Mouse (Mus musculus) adrenal gland (tissue): ENCODE measurements around the gene Yars.

Experiments used
- intact Hi-C: fragments of 180-260 bp; cut with DNase I; formaldehyde crosslinking; loops from one replicate; pipeline ENCODE4 v1.15.1; 2025
- long read RNA-seq, 2 experiments: library from polyadenylated mRNA; unstranded; transcript quantifications; one replicate each; pipeline ENCODE4 v2.0.0; 2020; ENCODE audit warnings: borderline replicate concordance in 1 of 2; ENCODE audit not compliant: insufficient replicate concordance in 1 of 2

Yars gene
- long read RNA-seq, experiment 1, transcript Yars-201 (13 exons, 2,909 nt): major isoform, 44 of 58 reads
- long read RNA-seq, experiment 1, partial matches to known transcripts: 7 of 58 reads
- long read RNA-seq, experiment 1, other reads (novel, unspliced or antisense): 3 of 58 reads
- long read RNA-seq, experiment 2, transcript Yars-202 (3 exons, 647 nt): minor isoform, 8 of 71 reads
- long read RNA-seq, experiment 2, transcript Yars-201 (13 exons, 2,909 nt): major isoform, 45 of 71 reads
- long read RNA-seq, experiment 2, partial matches to known transcripts: 12 of 71 reads
- long read RNA-seq, experiment 2, other reads (novel, unspliced or antisense): 6 of 71 reads

DNA sequence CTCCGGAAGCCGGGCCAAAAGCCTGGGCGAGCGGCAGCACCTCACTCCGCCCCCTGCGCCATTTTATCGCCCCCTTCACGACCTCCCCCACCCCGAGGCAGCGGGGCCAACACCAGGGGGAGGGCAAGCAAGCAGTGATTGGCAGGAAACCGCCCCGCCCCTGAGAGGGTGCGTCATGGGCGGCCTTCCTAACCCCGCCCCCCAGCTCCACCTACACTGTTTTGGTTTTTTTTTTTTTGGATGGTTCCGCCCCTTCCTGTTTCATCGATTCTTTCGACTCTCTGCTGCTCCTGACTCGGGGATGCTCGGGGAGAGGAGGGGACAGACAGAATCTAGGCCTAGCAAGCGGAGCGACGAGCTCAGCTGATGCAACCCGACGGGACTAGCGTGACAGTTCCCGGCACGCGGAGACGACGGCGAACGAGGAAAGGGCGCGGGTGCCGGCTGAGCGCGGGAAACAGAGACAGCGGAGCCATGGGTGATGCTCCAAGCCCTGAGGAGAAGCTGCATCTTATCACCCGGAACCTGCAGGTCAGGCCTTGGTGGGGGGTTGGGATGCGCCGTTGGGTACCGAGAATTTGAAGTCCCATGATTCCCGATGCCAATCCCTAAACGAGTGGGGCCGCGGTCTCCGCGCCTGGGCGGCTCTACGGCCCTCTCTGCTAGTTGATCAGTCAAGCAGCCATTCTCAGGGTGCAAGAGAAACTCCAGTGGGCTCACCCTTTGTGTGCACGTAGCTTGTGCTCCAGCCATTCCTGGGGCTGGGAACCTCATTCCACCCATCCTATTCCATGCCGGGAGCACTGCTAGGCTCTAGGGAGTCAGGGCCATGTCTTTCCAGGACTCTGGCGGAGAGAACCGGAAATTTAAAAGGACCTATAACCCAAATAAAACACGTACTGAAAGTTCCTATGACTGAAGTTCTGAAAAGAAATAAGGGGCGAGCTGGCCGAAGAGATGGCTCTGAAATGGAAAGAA, at the start of gene Yars, which contains the start of gene S100pbp:
Gene Yars (plus strand): TSS at position 219 of the 978 bp plus-strand sequence.
Gene S100pbp (minus strand): TSS at position 186 of the 978 bp plus-strand sequence.
- intact Hi-C loops: loop anchor here (10.0 kb wide), 1 partner anchor 215 kb away; no protein-coding TSS in a partner anchor

GRCm38 (mm10) chr4:129140808-129141207, 48.8 kb upstream of the Yars start:
- intact Hi-C loops: no loop called here

DNA sequence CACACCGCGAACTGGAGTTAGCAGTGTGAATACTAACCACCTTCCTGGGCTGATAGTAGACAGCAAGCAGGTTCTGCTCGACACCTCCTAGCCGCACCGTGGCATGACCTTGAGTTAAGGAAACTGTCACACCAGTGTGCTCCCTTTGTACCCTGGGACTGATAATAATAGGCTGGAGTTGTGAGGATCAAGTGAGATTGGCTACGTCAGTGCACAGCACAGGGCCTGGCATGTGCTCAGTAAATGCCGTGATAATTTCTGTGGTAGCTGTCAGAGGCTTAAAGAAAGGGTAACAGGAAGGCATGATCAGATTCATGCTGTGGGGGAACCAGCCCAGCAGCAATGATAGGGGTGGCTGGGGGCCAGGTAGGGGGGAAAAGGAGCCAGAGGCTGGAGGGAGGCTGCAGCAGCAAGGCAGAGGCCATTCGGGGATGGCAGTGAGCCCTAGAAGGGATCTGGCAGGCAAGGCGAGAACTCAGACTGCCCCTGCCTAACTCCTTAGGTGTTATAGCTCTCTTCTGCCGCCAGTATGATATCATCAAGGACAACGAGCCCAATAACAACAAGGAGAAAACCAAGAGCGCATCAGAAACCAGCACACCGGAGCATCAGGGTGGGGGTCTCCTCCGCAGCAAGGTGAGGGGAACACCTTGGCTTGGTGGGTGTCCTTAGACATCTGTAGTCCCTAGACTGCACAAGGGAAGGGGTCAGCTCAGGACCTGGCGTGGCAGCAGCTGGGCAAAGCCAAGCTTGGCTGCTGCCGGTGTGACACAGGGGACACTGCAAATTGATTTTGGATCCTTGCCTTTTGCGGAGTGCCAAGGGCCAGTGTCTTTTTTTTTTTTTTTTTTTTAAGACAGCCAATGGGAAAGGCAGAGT, 47.8 kb upstream of the Yars start:
- intact Hi-C loops: no loop called here

- intact Hi-C loops: no loop called here
These were observed 47.0 kb upstream of the Yars start for GRCm38 (mm10) chr4:129142439-129143045.

DNA sequence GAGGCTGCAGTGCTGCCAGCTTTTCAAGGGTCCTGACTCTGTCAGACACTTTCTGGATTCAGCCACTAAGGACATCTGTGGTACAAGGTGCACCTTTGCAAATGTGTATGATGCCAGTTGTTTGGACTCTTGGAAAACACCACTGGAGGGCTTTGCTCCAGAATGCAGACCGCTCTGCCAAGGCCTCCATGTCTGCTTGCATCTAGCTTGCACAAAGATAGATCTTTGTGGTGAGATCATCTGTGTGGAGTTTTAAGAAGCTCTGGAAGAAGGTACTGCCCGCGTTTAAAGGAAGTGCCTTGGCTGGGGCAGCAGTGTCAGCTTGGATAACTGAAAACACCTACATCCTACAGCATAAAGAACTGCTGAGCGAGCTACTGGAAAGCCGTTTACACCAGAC, 46.1 kb upstream of the Yars start:
- intact Hi-C loops: no loop called here

DNA sequence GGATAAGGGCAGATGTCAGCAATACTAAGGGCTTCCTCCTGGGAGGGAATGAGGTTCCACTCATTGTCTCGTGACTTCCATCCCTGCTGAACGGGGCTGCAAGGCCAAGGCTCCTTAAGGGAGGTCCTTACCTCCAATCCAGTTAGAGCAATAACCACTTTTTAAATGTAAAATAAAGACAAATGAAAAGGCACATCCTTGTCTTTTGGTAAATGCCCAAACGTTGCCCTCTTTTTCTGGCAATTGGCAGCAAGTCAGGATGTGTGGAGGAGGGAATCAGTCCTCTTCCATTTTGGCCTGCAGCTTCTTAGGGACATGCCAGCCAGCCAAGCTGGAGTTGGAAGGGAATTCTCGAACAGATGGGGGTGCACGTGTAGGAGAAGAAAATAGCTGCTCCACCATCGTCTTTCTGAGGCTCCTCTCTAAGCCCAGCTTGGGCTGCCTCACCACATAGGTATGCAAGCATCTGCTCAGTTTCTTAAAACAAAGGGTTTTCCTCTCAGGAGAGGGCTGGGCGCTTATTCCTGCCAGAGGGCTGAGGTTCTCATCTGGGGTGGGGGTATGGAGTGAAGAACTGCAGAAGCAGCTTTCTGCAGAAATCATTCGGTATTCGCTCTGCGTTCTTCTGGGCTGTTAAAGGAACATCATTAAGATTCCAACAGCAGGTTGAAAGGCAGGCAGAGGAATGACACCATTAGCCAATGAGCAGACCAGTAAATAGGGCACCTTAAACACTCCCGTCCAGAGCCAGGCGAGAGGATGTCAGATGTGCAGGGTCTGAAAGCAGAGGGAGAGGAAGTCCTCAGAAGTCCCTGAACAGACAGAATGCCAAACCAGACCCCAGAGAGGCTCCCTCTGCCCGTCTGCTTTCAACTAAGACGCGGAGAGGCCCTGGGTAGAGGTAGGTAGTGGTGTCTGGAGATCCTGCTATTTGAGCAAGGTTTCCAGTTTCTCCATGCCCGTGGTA, 44.9 kb upstream of the Yars start:
- intact Hi-C loops: no loop called here

DNA sequence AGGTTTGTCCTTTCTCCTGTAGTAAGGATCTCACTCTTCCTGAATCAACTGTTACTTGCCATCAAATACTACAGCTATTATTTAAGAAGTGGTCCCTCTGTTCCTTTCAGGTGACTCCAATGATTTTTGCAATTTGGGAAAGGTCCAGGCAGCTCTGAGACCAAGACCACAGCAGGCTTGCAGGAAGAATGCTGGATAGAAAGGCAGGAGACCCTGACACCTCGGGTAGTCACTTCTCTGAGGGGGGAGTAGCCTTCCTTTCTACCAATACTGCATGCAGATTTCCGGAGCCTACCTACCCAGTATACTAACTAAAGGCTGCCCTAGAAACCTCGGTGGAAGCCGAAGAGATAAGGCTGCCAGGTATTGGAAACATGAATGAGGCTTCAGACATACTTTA, 44.1 kb upstream of the Yars start:
- intact Hi-C loops: no loop called here

- intact Hi-C loops: no loop called here
These were observed 43.6 kb upstream of the Yars start for GRCm38 (mm10) chr4:129145943-129146342.

- intact Hi-C loops: no loop called here
These were observed 43.2 kb upstream of the Yars start for GRCm38 (mm10) chr4:129146392-129146791.

- intact Hi-C loops: no loop called here
These were observed 41.9 kb upstream of the Yars start for GRCm38 (mm10) chr4:129147552-129148103.

- intact Hi-C loops: no loop called here
These were observed 40.2 kb upstream of the Yars start for GRCm38 (mm10) chr4:129149321-129149720.

DNA sequence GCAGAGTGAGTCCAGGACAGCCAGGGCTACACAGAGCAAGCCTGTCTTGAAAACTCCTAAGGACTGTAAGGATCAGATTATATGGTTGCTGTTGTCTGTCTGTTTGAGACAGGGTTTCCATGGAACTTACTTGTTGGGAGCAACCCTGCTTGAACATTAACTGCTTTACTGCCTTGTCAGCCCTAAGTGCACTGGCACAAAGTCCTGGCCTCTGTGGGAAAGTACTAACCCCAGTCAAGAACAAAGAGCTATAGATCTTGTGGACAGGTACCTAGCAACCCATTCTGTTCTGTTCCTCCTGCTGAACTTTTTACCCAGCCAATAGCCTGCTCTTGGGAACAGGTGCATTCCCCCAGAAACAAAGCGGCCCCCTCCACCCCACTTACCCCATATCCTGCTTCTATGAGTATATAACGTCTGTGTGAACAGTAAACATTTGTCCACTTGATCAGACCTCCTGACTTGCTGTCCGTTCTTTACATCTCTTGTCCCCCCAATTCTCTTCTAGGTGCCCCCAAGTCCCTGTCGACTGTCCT, 38.2 kb upstream of the Yars start:
- intact Hi-C loops: no loop called here

GRCm38 (mm10) chr4:129157541-129157940, 32.0 kb upstream of the Yars start:
- intact Hi-C loops: no loop called here

GRCm38 (mm10) chr4:129158549-129158948, 31.0 kb upstream of the Yars start:
- intact Hi-C loops: no loop called here

DNA sequence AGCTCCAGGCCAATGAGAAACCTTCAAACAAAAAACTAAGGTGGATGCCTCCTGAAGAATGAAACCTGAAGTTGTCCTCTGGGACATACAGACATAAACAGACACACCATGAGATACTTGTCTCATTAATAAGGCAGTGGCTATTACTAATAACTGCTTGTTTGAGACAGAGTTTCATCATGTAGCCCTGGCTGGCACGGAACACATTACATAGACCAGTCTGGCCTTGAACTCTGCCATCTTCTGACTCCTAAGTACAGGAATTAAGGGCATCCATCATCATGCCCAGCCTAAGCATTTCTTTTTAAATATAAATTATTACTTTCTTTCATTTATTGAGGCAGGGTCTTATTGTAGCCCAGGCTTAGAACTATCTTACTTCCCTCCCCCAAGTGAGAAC, 28.5 kb upstream of the Yars start:
- intact Hi-C loops: no loop called here

DNA sequence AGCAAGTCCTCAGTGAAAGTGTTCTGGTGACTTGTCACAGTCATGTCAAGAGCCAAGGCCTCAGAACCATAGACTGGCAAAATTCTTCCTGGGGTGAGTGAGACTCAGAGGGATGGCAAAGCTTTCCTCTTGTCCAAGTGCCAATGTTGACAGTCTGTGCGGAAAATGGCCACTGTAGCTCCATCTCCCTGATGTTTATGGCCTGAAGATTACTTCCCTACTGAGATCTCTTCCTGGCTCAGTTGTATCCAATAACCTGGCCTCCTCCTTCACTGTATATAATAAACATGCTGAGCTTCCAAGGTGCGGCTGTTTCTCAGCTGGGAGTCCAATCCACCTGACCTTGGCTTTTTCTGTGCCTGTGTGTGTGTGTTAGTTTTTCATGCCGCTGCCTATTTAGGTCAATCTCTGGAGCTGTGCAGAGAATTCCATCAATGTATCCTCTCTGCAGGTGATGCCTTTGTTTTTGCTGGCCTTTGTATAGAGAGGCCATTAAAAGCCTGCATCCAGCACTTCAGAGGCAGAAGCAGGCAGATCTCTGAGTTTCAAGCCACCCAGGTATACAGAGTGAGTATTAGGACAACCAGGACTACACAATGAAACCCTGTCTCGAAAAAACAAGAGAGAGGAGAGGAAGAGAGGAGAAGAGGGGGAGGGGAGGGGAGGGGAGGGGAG, 27.8 kb upstream of the Yars start:
- intact Hi-C loops: no loop called here

DNA sequence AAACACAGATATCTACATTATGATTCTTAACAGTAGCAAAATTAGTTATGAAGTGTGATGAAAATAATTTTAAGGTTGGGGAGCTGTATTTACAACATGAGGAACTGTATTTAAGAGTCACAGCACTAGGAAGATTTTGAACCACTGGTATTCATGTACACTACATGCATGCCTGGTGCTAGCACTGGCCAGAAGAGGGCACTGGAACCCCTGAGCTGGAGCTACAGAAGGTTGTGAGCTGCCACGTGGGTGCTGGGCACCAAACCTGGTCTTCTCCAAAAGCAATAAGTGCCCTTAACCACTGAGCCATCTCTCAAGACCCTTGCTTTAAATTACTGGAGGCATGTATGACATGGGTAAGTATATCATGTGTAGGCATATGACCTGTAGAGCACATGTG, 17.0 kb upstream of the Yars start:
- intact Hi-C loops: no loop called here

DNA sequence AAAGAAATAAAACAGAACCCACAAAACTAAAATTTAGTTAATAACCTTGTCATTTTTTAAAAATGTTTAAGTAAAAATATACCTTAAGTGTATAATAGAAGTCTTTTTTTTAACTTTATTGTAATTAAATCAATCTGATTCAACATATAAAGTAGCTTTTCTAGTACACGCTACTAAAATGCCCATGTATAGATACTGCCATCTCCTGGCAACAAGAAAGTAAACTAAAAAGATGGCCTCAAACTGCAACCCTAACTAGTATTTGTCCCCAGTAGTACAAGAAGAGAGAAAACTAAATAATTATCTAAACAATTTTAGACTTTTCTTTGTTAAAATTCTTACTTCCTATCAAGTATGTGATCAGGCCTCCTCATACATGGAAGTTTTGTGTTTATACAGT, 10.0 kb upstream of the Yars start:
- intact Hi-C loops: loop anchor here (5.0 kb wide), 1 partner anchor 42 kb away; the partner anchor contains the start of gene Fndc5
